Comparison of ENCODE assay signal across 25 mouse cellular contexts in the genomic region with DNA sequence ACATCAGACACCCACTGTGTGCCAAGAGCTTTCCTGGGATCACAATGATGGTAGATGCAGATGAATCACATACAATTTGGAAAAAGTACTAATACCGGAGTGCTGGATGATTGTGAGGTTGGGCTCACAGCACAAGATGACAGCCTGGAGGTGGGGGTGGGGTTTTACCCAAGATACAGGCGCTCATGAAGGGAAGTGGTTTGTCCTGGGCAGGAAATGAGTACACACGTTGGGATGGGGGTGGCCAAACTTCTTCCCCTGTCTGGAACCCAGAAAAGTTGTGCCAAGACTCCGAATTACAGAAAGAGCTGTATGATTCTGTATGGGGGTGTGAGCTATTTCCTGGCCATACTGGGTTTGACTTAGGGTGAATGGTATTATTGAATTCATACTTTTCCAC. TPM values are rescaled to one million over a fixed set of nuclear protein-coding genes. Genes with fewer than 3 reads are reported as not detected.
A peak's percentile ranks its signal among the peaks of the same experiment; 100 is the strongest.
DNase-seq lines count a peak whose midpoint lies in the region; ATAC-seq lines count a peak whose summit lies in the region.
"Had no signal": no experiment of that assay in that cellular context is flagged by ENCODE, and none has a peak within 500 bp of the region (broad histone marks: within the 10 kb centered on the region; RNA-seq: fewer than 3 reads in every experiment).

No protein-coding gene starts in this region.

- no peaks in the 10 kb centered on the region for H3K4me1 ChIP-seq in hindbrain, embryonic 16.5 days (ENCODE audit: control insufficient read depth, insufficient read depth, low read depth, low read length)
- no peaks in the 10 kb centered on the region for H3K4me1 ChIP-seq in midbrain, embryonic 11.5 days (ENCODE audit: control insufficient read depth, insufficient read depth, low read length)
- H3K4me1 ChIP-seq in forebrain, embryonic 14.5 days (ENCODE audit: control insufficient read depth, insufficient read depth, low read length) = no peaks in the 10 kb centered on the region
- H3K4me1 ChIP-seq: forebrain, embryonic 13.5 days; heart, embryonic 10.5 days; limb, embryonic 15.5 days; liver, embryonic 15.5 days; midbrain, embryonic 13.5 days; neural tube, embryonic 13.5 days had no signal

- no peak overlapping the region for H3K9ac ChIP-seq in hindbrain, embryonic 16.5 days (ENCODE audit: low read depth, low read length)
- H3K9ac ChIP-seq in midbrain, embryonic 11.5 days (ENCODE audit: low read length) = no peak overlapping the region
- no peak overlapping the region for H3K9ac ChIP-seq in forebrain, embryonic 14.5 days (ENCODE audit: low read length)
- H3K9ac ChIP-seq: forebrain, embryonic 13.5 days; limb, embryonic 15.5 days; liver, embryonic 15.5 days; midbrain, embryonic 13.5 days; neural tube, embryonic 13.5 days had no signal

- DNase-seq in 416B (ENCODE audit: low read depth) = peak; percentile 39
- peak; percentile 51 for DNase-seq in CD4-positive, CD25-positive, alpha-beta regulatory T cell, adult 2 months (ENCODE audit: low read depth, low spot score)
- no peak for DNase-seq in midbrain, embryonic 11.5 days (ENCODE audit: low spot score, missing footprints)
- no peak for DNase-seq in forebrain, embryonic 14.5 days (ENCODE audit: low spot score)
- DNase-seq: adrenal gland, postnatal 25 days; cerebellum, adult 11 months; cerebellum, postnatal 25 days; heart, postnatal 4 days; kidney, adult 18-20 months; left cerebral cortex, postnatal 4 days; lung, postnatal 4 days had no signal

- WGBS in hindbrain, embryonic 16.5 days = 86% methylated on average over 4 of the region's 4 CpGs
- WGBS in midbrain, embryonic 11.5 days = 85% methylated on average over 4 of the region's 4 CpGs
- 86% methylated on average over 4 of the region's 4 CpGs for WGBS in forebrain, embryonic 14.5 days

- peak; percentile 94 to 96 for ATAC-seq in hematopoietic stem cell, adult 5-6 weeks (replicated peaks in 1 of 2; ENCODE audit: insufficient read depth in 1 of 2, low FRiP score in 2 of 2, low TSS enrichment in 1 of 2, low read depth in 1 of 2, poor library complexity in 2 of 2, severe bottlenecking in 2 of 2)
- ATAC-seq in megakaryocyte progenitor cell, adult 5-6 weeks (replicated peaks; ENCODE audit: poor library complexity) = peak; percentile 98
- no peak for ATAC-seq in hindbrain, embryonic 16.5 days
- no peak for ATAC-seq in midbrain, embryonic 11.5 days (ENCODE audit: low FRiP score)
- ATAC-seq in forebrain, embryonic 14.5 days = no peak
- ATAC-seq: forebrain, embryonic 13.5 days; midbrain, embryonic 13.5 days had no signal

- H3K36me3 ChIP-seq in hindbrain, embryonic 16.5 days (ENCODE audit: control insufficient read depth, insufficient read depth, low read length) = no peaks in the 10 kb centered on the region
- H3K36me3 ChIP-seq in midbrain, embryonic 11.5 days (ENCODE audit: control insufficient read depth, insufficient read depth, low read length) = no peaks in the 10 kb centered on the region
- H3K36me3 ChIP-seq in forebrain, embryonic 14.5 days (ENCODE audit: control insufficient read depth, insufficient read depth, low read length) = no peaks in the 10 kb centered on the region
- H3K36me3 ChIP-seq: heart, embryonic 10.5 days; limb, embryonic 15.5 days; liver, embryonic 15.5 days; midbrain, embryonic 13.5 days; neural tube, embryonic 13.5 days had no signal

- H3K27me3 ChIP-seq in hindbrain, embryonic 16.5 days (replicated peaks; ENCODE audit: control insufficient read depth, insufficient read depth, low read length) = no peaks in the 10 kb centered on the region
- no peaks in the 10 kb centered on the region for H3K27me3 ChIP-seq in midbrain, embryonic 11.5 days (ENCODE audit: control insufficient read depth, insufficient read depth, low read length)
- H3K27me3 ChIP-seq in forebrain, embryonic 14.5 days (replicated peaks; ENCODE audit: control insufficient read depth, insufficient read depth, low read length) = no peaks in the 10 kb centered on the region
- H3K27me3 ChIP-seq: forebrain, embryonic 13.5 days; limb, embryonic 15.5 days; liver, embryonic 15.5 days; midbrain, embryonic 13.5 days; neural tube, embryonic 13.5 days had no signal

- H3K27ac ChIP-seq in hindbrain, embryonic 16.5 days (ENCODE audit: low read depth, low read length) = no peak overlapping the region
- no peak overlapping the region for H3K27ac ChIP-seq in midbrain, embryonic 11.5 days (ENCODE audit: low read depth, low read length)
- no peak overlapping the region for H3K27ac ChIP-seq in forebrain, embryonic 14.5 days (ENCODE audit: low read depth, low read length)
- H3K27ac ChIP-seq: forebrain, embryonic 13.5 days; heart, embryonic 10.5 days; left cerebral cortex, adult 2 months; limb, embryonic 15.5 days; liver, embryonic 15.5 days; midbrain, embryonic 13.5 days; neural tube, embryonic 13.5 days had no signal

- H3K4me3 ChIP-seq in hindbrain, embryonic 16.5 days (ENCODE audit: low read length) = no peak overlapping the region
- no peak overlapping the region for H3K4me3 ChIP-seq in midbrain, embryonic 11.5 days (ENCODE audit: low read depth, low read length)
- no peak overlapping the region for H3K4me3 ChIP-seq in forebrain, embryonic 14.5 days (ENCODE audit: low read depth, low read length)
- H3K4me3 ChIP-seq: forebrain, embryonic 13.5 days; heart, embryonic 10.5 days; left cerebral cortex, adult 2 months; limb, embryonic 15.5 days; liver, embryonic 15.5 days; midbrain, embryonic 13.5 days; neural tube, embryonic 13.5 days had no signal

- no peaks in the 10 kb centered on the region for H3K9me3 ChIP-seq in hindbrain, embryonic 16.5 days (ENCODE audit: control insufficient read depth, low read length)
- no peaks in the 10 kb centered on the region for H3K9me3 ChIP-seq in midbrain, embryonic 11.5 days (ENCODE audit: control insufficient read depth, low read length)
- H3K9me3 ChIP-seq in forebrain, embryonic 14.5 days (replicated peaks; ENCODE audit: control insufficient read depth, low read length) = no peaks in the 10 kb centered on the region
- H3K9me3 ChIP-seq: forebrain, embryonic 13.5 days; heart, embryonic 10.5 days; limb, embryonic 15.5 days; liver, embryonic 15.5 days; midbrain, embryonic 13.5 days; neural tube, embryonic 13.5 days had no signal

- no peak overlapping the region for H3K4me2 ChIP-seq in hindbrain, embryonic 16.5 days (ENCODE audit: low read length)
- H3K4me2 ChIP-seq in midbrain, embryonic 11.5 days = no peak overlapping the region
- no peak overlapping the region for H3K4me2 ChIP-seq in forebrain, embryonic 14.5 days (ENCODE audit: low read length)
- H3K4me2 ChIP-seq: forebrain, embryonic 13.5 days; limb, embryonic 15.5 days; liver, embryonic 15.5 days; midbrain, embryonic 13.5 days; neural tube, embryonic 13.5 days had no signal

RNA-seq across cellular contexts. Expression of a gene that starts 38.0 kb away (rescaled TPM):
- total RNA-seq in hematopoietic stem cell, adult 5-6 weeks (2017) = 1.8 and 3.7 TPM in 2 replicates
- 0.81 and 1.3 TPM in 2 replicates for total RNA-seq in megakaryocyte progenitor cell, adult 5-6 weeks (2015)
- 0.58 and 1.2 TPM in 2 replicates for total RNA-seq in megakaryocyte progenitor cell, adult 5-6 weeks (2017)
- polyA plus RNA-seq in hindbrain, embryonic 16.5 days (2015; fragmentation: Nextera tagmentation; extraction: Ambion mirVana) = 0.10 TPM in 1 of 2 replicates, not detected in the other
- polyA plus RNA-seq in midbrain, embryonic 11.5 days (2014; fragmentation: Nextera tagmentation; extraction: Ambion mirVana) = not detected in 2 replicates
- 0.15 TPM in 2 replicates for polyA plus RNA-seq in forebrain, embryonic 14.5 days (2014; fragmentation: Nextera tagmentation; extraction: Ambion mirVana)
- total RNA-seq: adrenal gland, postnatal 25 days; gastrocnemius, adult 8-10 months; heart, postnatal 4 days; layer of hippocampus, postnatal 10 days; left cerebral cortex, adult 2 months; left cerebral cortex, postnatal 4 days had no signal
- polyA plus RNA-seq: C2C12; forebrain, embryonic 13.5 days; heart, embryonic 10.5 days; limb, embryonic 15.5 days; liver, embryonic 15.5 days; midbrain, embryonic 13.5 days; neural tube, embryonic 13.5 days; stomach, embryonic 16.5 days had no signal

Comparison
In these comparisons a context has a peak if more than half of its experiments do, and no peak if none do; other contexts are left out.
1. DNase-seq: peak in 416B (single experiment) and CD4-positive, CD25-positive, alpha-beta regulatory T cell, adult 2 months (single experiment); none in midbrain, embryonic 11.5 days (single experiment) and forebrain, embryonic 14.5 days (single experiment).
2. ATAC-seq: peak in hematopoietic stem cell, adult 5-6 weeks (2 of 2) and megakaryocyte progenitor cell, adult 5-6 weeks (single experiment); none in hindbrain, embryonic 16.5 days (single experiment), midbrain, embryonic 11.5 days (single experiment) and forebrain, embryonic 14.5 days (single experiment).